In the genomic region with DNA sequence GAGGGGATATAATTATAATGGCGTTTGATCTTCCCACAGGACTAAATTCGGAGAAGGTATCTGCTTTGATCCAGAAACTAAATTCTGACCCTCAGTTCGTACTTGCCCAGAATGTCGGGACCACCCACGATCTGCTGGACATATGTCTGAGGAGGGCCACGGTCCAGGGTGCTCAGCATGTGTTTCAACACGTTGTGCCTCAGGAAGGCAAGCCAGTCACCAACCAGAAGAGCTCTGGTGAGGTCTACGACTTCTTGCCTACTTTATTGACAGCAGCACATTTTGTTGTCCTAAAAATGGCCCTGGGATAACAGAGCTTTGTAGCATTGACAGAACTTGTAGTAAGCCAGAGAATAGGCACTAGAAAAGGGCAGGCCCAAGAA, we compare ENCODE assay signal across 8 mouse cellular contexts. TPM values are rescaled to one million over a fixed set of nuclear protein-coding genes. Genes with fewer than 3 reads are reported as not detected.
DNase-seq lines count a peak whose midpoint lies in the region; TF ChIP-seq lines count a peak whose summit lies in the region.

No protein-coding gene starts in this region.

- no peak for TF ChIP-seq CTCF in kidney, adult 2 months (conservative IDR thresholded peaks at IDR 0.05; ENCODE audit: insufficient read depth, insufficient read length, low read depth, low read length)
- TF ChIP-seq CTCF in E14TG2a.4 (conservative IDR thresholded peaks at IDR 0.05; ENCODE audit: low read length), result no peak

- no peaks in the 10 kb centered on the region for H3K9me3 ChIP-seq in E14TG2a.4 (ENCODE audit: low read length)
- H3K9me3 ChIP-seq in hindbrain, embryonic 10.5 days, result no peaks in the 10 kb centered on the region

- peak; percentile 10 for DNase-seq in kidney, adult 2 months
- DNase-seq in kidney, adult 8-10 months, result no peak
- DNase-seq in cerebellum, postnatal 10 days, result peak; percentile 55 to 56
- no peak for DNase-seq in hindbrain, embryonic 10.5 days (ENCODE audit: low spot score)
- peak; percentile 15 for DNase-seq in lung, postnatal 10 days
- no peak for DNase-seq in urinary bladder, postnatal 25 days (ENCODE audit: low spot score)
- no peak for DNase-seq in layer of hippocampus, adult 9-11 months

- no peaks in the 10 kb centered on the region for H3K27me3 ChIP-seq in kidney, adult 2 months (replicated peaks; ENCODE audit: control insufficient read depth, insufficient read depth, low read length)
- H3K27me3 ChIP-seq in E14TG2a.4 (ENCODE audit: insufficient read depth, low read length), result no peaks in the 10 kb centered on the region
- H3K27me3 ChIP-seq in hindbrain, embryonic 10.5 days (ENCODE audit: insufficient read depth, poor library complexity, severe bottlenecking), result no peaks in the 10 kb centered on the region

- 3% methylated on average over 8 of the region's 8 CpGs for WGBS in kidney, adult 2 months
- 7% methylated on average over 8 of the region's 8 CpGs for WGBS in hindbrain, embryonic 10.5 days

- TF ChIP-seq POLR2A in kidney, adult 2 months (IDR thresholded peaks at IDR 0.05; ENCODE audit: low read depth, low read length), result no peak

- H3K4me1 ChIP-seq in kidney, adult 2 months (ENCODE audit: control insufficient read depth, insufficient read depth, low read length), result peaks cover 8% of the 10 kb centered on the region; the same call in 1 of the 2 replicates
- peaks cover 22% of the 10 kb centered on the region for H3K4me1 ChIP-seq in E14TG2a.4 (replicated peaks; ENCODE audit: low read depth, low read length)
- H3K4me1 ChIP-seq in hindbrain, embryonic 10.5 days (replicated peaks), result peaks cover 20% of the 10 kb centered on the region

- peak overlapping the region; percentile 51; the same call in 1 of the 2 replicates for H3K27ac ChIP-seq in kidney, adult 2 months (ENCODE audit: insufficient read depth, low read depth, low read length)
- peak overlapping the region; percentile 96 for H3K27ac ChIP-seq in hindbrain, embryonic 10.5 days

- H3K4me3 ChIP-seq in kidney, adult 2 months (ENCODE audit: insufficient read depth, low read depth, low read length), result peak overlapping the region; percentile 77
- peak overlapping the region; percentile 85 for H3K4me3 ChIP-seq in E14TG2a.4 (replicated peaks; ENCODE audit: low read length)
- peak overlapping the region; percentile 95 for H3K4me3 ChIP-seq in hindbrain, embryonic 10.5 days

- no peaks in the 10 kb centered on the region for H3K36me3 ChIP-seq in kidney, adult 2 months (ENCODE audit: control insufficient read depth, insufficient read depth, low read length)
- H3K36me3 ChIP-seq in E14TG2a.4 (ENCODE audit: insufficient read depth, low read length), result peaks cover 30% of the 10 kb centered on the region
- peaks cover 29% of the 10 kb centered on the region for H3K36me3 ChIP-seq in hindbrain, embryonic 10.5 days

RNA-seq across cellular contexts. Expression of a gene that starts 21.6 kb away (rescaled TPM):
- polyA plus RNA-seq in kidney, adult 2 months (2012; rRNA removed), result 26.1 and 27.8 TPM in 2 replicates
- 197 and 203 TPM in 2 replicates for polyA plus RNA-seq in hindbrain, embryonic 10.5 days (2016; fragmentation: Nextera tagmentation; extraction: Ambion mirVana)

RNA-seq across cellular contexts. Expression of a gene that starts 44.2 kb away (rescaled TPM):
- polyA plus RNA-seq in kidney, adult 2 months (2012; rRNA removed), result 36.1 and 39.0 TPM in 2 replicates
- 0.29 TPM in 1 of 2 replicates, not detected in the other for polyA plus RNA-seq in hindbrain, embryonic 10.5 days (2016; fragmentation: Nextera tagmentation; extraction: Ambion mirVana)

RNA-seq across cellular contexts. Expression of a gene that starts 52.2 kb away (rescaled TPM):
- polyA plus RNA-seq in kidney, adult 2 months (2012; rRNA removed), result 12.8 and 14.6 TPM in 2 replicates
- 0.37 and 0.63 TPM in 2 replicates for polyA plus RNA-seq in hindbrain, embryonic 10.5 days (2016; fragmentation: Nextera tagmentation; extraction: Ambion mirVana)

Comparison
In these comparisons a context has a peak if more than half of its experiments do, and no peak if none do; other contexts are left out.
1. DNase-seq: peak in kidney, adult 2 months (single experiment), cerebellum, postnatal 10 days (2 of 2) and lung, postnatal 10 days (single experiment); none in kidney, adult 8-10 months (0 of 2), hindbrain, embryonic 10.5 days (single experiment), urinary bladder, postnatal 25 days (single experiment) and layer of hippocampus, adult 9-11 months (single experiment).
2. RNA of a gene that starts 44.2 kb away (polyA plus RNA-seq): 36.1 to 39.0 TPM in kidney, adult 2 months; 0.29 TPM in hindbrain, embryonic 10.5 days; every median in the first group is over 10 times any median in the second.
3. Peak in every context shown above with its lines, with median percentiles within 50 percentile points of each other: H3K4me3 ChIP-seq.